Mouse (Mus musculus): ENCODE data around the gene Eef2kmt.

DNA sequence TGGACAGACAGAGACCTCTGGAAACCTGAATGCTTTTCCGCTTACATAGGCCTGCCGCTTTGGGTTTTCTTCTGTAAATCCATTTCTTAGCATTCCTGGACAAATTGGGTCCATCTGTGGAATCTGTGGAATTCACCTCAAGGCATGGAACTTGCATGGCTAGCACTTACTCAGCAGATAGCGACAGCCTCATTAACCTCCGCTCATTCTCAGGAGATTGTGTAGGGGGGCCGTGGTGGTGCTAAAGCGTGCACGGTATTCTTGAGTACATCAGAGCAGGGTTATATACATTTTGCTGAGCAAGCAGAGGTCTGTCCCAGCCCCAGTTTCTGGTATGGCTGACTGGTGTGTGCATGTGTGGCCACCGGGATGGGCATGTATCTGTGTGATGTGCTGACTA lies 7.4 kb upstream of the Eef2kmt start:
- TF ChIP-seq CTCF (IDR thresholded peaks at IDR 0.05; ENCODE audit: borderline replicate concordance, insufficient read depth, low read depth, low read length) = no peak
- TF ChIP-seq POLR2A (IDR thresholded peaks at IDR 0.05; ENCODE audit: borderline replicate concordance, insufficient read depth, low read length) = no peak
